Mouse (Mus musculus) liver, postnatal 0 days (tissue): ENCODE measurements around the gene Atp5g1.

Experiments used
- CTCF ChIP-seq: sonication (generic); IDR thresholded peaks from 2 replicates; pipeline ENCODE4 v1.5.1; 2016; ENCODE audit warnings: antibody characterized with exemption, low read depth
- EP300 ChIP-seq: IDR thresholded peaks from 2 replicates; pipeline ENCODE4 v1.6.1; 2016; ENCODE audit warnings: antibody characterized with exemption, low read depth, mild to moderate bottlenecking

- TF ChIP-seq CTCF (no peak), EP300 (no peak)
Observed at GRCm38 (mm10) chr11:96082682-96083081, 7.2 kb upstream of the Atp5g1 start.
